ENCODE assay signal across 29 mouse cellular contexts in the genomic region with DNA sequence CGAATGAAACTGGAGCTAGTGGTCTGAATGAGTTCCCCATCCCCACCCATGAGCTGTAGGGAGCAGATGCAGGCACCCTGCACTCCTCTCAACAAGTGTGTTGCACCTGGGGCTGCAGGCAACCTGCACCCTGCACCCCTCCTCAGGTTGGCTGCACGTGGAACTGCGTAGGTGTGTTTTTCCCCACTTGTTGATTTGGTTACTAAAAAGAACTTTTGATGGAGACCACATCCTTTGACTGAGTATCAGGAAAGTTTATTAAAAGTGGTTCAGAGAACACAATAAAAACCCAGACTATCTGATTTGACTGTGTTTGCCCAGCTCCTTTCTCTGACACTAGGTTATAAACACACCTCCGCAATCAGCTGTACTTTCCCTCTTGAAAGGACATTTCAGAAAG.
DNase-seq lines count a peak whose midpoint lies in the region; ATAC-seq and TF ChIP-seq lines count a peak whose summit lies in the region.
"Had no signal": no experiment of that assay in that cellular context is flagged by ENCODE, and none has a peak within 500 bp of the region (broad histone marks: within the 10 kb centered on the region; RNA-seq: fewer than 3 reads in every experiment).

No protein-coding gene starts in this region.

- H3K4me2 ChIP-seq in heart, embryonic 12.5 days = no peak overlapping the region
- H3K4me2 ChIP-seq in midbrain, embryonic 14.5 days (ENCODE audit: low read length) = no peak overlapping the region
- H3K4me2 ChIP-seq: embryonic facial prominence, embryonic 13.5 days; forebrain, embryonic 13.5 days; kidney, embryonic 15.5 days; limb, embryonic 12.5 days; liver, embryonic 11.5 days; midbrain, embryonic 15.5 days had no signal

- H3K27me3 ChIP-seq in heart, embryonic 12.5 days (replicated peaks) = no peaks in the 10 kb centered on the region
- H3K27me3 ChIP-seq in thymus, adult 2 months (ENCODE audit: control insufficient read depth, insufficient read depth, low read length) = no peaks in the 10 kb centered on the region
- H3K27me3 ChIP-seq in midbrain, embryonic 14.5 days (ENCODE audit: control insufficient read depth, insufficient read depth, low read length) = no peaks in the 10 kb centered on the region
- H3K27me3 ChIP-seq: CH12.LX; embryonic facial prominence, embryonic 13.5 days; forebrain, embryonic 13.5 days; kidney, embryonic 15.5 days; limb, embryonic 12.5 days; megakaryocyte, embryonic 14.5 days; midbrain, embryonic 15.5 days had no signal

- 72% methylated on average over 4 of the region's 4 CpGs for WGBS in heart, embryonic 12.5 days
- 80% methylated on average over 4 of the region's 4 CpGs for WGBS in thymus, adult 2 months
- 87% methylated on average over 4 of the region's 4 CpGs for WGBS in midbrain, embryonic 14.5 days

- no peaks in the 10 kb centered on the region for H3K4me1 ChIP-seq in heart, embryonic 12.5 days (replicated peaks)
- H3K4me1 ChIP-seq in thymus, adult 2 months (replicated peaks; ENCODE audit: control insufficient read depth, insufficient read depth, low read length) = no peaks in the 10 kb centered on the region
- no peaks in the 10 kb centered on the region for H3K4me1 ChIP-seq in midbrain, embryonic 14.5 days (ENCODE audit: control insufficient read depth, insufficient read depth, low read length)
- H3K4me1 ChIP-seq: embryonic facial prominence, embryonic 13.5 days; forebrain, embryonic 13.5 days; kidney, embryonic 15.5 days; limb, embryonic 12.5 days; megakaryocyte, embryonic 14.5 days; midbrain, embryonic 15.5 days had no signal

- H3K9me3 ChIP-seq in heart, embryonic 12.5 days (replicated peaks) = no peaks in the 10 kb centered on the region
- no peaks in the 10 kb centered on the region for H3K9me3 ChIP-seq in midbrain, embryonic 14.5 days (ENCODE audit: control insufficient read depth, low read length)
- H3K9me3 ChIP-seq: embryonic facial prominence, embryonic 13.5 days; forebrain, embryonic 13.5 days; kidney, embryonic 15.5 days; limb, embryonic 12.5 days; megakaryocyte, embryonic 14.5 days; midbrain, embryonic 15.5 days had no signal

- TF ChIP-seq POLR2A in thymus, adult 2 months (IDR thresholded peaks at IDR 0.05; ENCODE audit: control insufficient read depth, extremely low read depth, insufficient read depth, low read length, poor library complexity) = no peak

- no peak for TF ChIP-seq CTCF in thymus, adult 2 months (IDR thresholded peaks at IDR 0.05; ENCODE audit: borderline replicate concordance, control insufficient read depth, extremely low read depth, insufficient read depth, low read length, poor library complexity)

- ATAC-seq in heart, embryonic 12.5 days (ENCODE audit: insufficient number of reproducible peaks, low FRiP score) = no peak
- ATAC-seq in midbrain, embryonic 14.5 days (ENCODE audit: low FRiP score, low TSS enrichment) = no peak
- ATAC-seq: forebrain, embryonic 13.5 days; hindbrain, embryonic 16.5 days; intestine, postnatal 0 days; liver, postnatal 0 days; lung, postnatal 0 days; midbrain, embryonic 15.5 days had no signal

- H3K4me3 ChIP-seq in heart, embryonic 12.5 days = no peak overlapping the region
- no peak overlapping the region for H3K4me3 ChIP-seq in thymus, adult 2 months (ENCODE audit: control insufficient read depth, insufficient read depth, low read length)
- H3K4me3 ChIP-seq in midbrain, embryonic 14.5 days (replicated peaks; ENCODE audit: low read depth, low read length) = no peak overlapping the region
- H3K4me3 ChIP-seq: embryonic facial prominence, embryonic 13.5 days; erythroblast, embryonic 14.5 days; forebrain, embryonic 13.5 days; kidney, embryonic 15.5 days; limb, embryonic 12.5 days; megakaryocyte, embryonic 14.5 days; midbrain, embryonic 15.5 days had no signal

- no peak overlapping the region for H3K9ac ChIP-seq in heart, embryonic 12.5 days
- no peak overlapping the region for H3K9ac ChIP-seq in midbrain, embryonic 14.5 days (replicated peaks; ENCODE audit: low read length)
- H3K9ac ChIP-seq: embryonic facial prominence, embryonic 13.5 days; forebrain, embryonic 13.5 days; kidney, embryonic 15.5 days; limb, embryonic 12.5 days; liver, postnatal 0 days; midbrain, embryonic 15.5 days had no signal

- peak; percentile 54 for DNase-seq in heart, adult 11 months
- DNase-seq in thymus, adult 2 months = peak; percentile 20
- no peak for DNase-seq in thymus, postnatal 10 days (ENCODE audit: low spot score in 2 of 2)
- DNase-seq in thymus, postnatal 14 days = peak; percentile 18
- no peak for DNase-seq in midbrain, embryonic 14.5 days
- no peak for DNase-seq in embryo, embryonic 9.5 days (ENCODE audit: extremely low spot score)
- DNase-seq: adrenal gland, postnatal 14 days; cerebellum, adult 2 months; cerebellum, postnatal 25 days; gastrocnemius, postnatal 36 days; heart, postnatal 4 days; kidney, postnatal 36 days; liver, postnatal 0 days; right cerebral cortex, adult 18-20 months; right cerebral cortex, postnatal 4 days had no signal

- no peaks in the 10 kb centered on the region for H3K36me3 ChIP-seq in heart, embryonic 12.5 days
- no peaks in the 10 kb centered on the region for H3K36me3 ChIP-seq in thymus, adult 2 months (ENCODE audit: control insufficient read depth, insufficient read depth, low read length)
- no peaks in the 10 kb centered on the region for H3K36me3 ChIP-seq in midbrain, embryonic 14.5 days (ENCODE audit: control insufficient read depth, insufficient read depth, low read length)
- H3K36me3 ChIP-seq: embryonic facial prominence, embryonic 13.5 days; G1E; kidney, embryonic 15.5 days; limb, embryonic 12.5 days; midbrain, embryonic 15.5 days had no signal

- no peak overlapping the region for H3K27ac ChIP-seq in heart, embryonic 12.5 days (ENCODE audit: poor library complexity, severe bottlenecking)
- no peak overlapping the region; the same call in 1 of the 2 replicates for H3K27ac ChIP-seq in thymus, adult 2 months (ENCODE audit: control insufficient read depth, insufficient read depth, low read length)
- H3K27ac ChIP-seq in midbrain, embryonic 14.5 days (replicated peaks; ENCODE audit: low read depth, low read length) = no peak overlapping the region
- H3K27ac ChIP-seq: embryonic facial prominence, embryonic 13.5 days; forebrain, embryonic 13.5 days; kidney, embryonic 15.5 days; limb, embryonic 12.5 days; midbrain, embryonic 15.5 days had no signal

Comparison
In these comparisons a context has a peak if more than half of its experiments do, and no peak if none do; other contexts are left out.
1. DNase-seq: peak in heart, adult 11 months (single experiment), thymus, adult 2 months (single experiment) and thymus, postnatal 14 days (single experiment); none in thymus, postnatal 10 days (0 of 2), midbrain, embryonic 14.5 days (single experiment) and embryo, embryonic 9.5 days (single experiment).